Mouse (Mus musculus) neural tube, embryonic 15.5 days (tissue): ENCODE measurements around the gene Gpn1. TPM values are rescaled to one million over a fixed set of nuclear protein-coding genes. Genes with fewer than 3 reads are reported as not detected.
A peak's percentile ranks its signal among the peaks of the same experiment; 100 is the strongest.
"Not testable (repeated sequence)": the region's sequence is repeated elsewhere in the genome, so short reads cannot be mapped to it uniquely, and the experiment has no call there.

Experiments
- ATAC-seq: fragments of 200-750 bp; cut with Nextera tagmentation; 2 replicates; pipeline ENCODE4 v1.8.0; 2017; ENCODE audit warnings: mild to moderate bottlenecking, moderate TSS enrichment, moderate library complexity; ENCODE audit not compliant: low FRiP score
- H3K27ac ChIP-seq: fragments of 300-500 bp; sonication (generic); replicated peaks from 2 replicates; pipeline ENCODE4 v1.5.1; 2015; ENCODE audit warnings: mild to moderate bottlenecking, inconsistent platforms
- H3K27me3 ChIP-seq: fragments of 300-500 bp; sonication (generic); replicated peaks from 2 replicates; pipeline ENCODE4 v1.6.1; 2015; ENCODE audit warnings: inconsistent platforms
- H3K36me3 ChIP-seq: fragments of 300-500 bp; sonication (generic); 2 replicates; pipeline ENCODE4 v1.6.1; 2015; ENCODE audit warnings: inconsistent platforms
- H3K4me1 ChIP-seq: fragments of 300-500 bp; sonication (generic); 2 replicates; pipeline ENCODE4 v1.6.1; 2015; ENCODE audit warnings: inconsistent platforms
- H3K4me2 ChIP-seq: fragments of 300-500 bp; sonication (generic); 2 replicates; pipeline ENCODE4 v1.6.1; 2015; ENCODE audit warnings: inconsistent platforms, mild to moderate bottlenecking, moderate library complexity
- H3K4me3 ChIP-seq: fragments of 300-500 bp; sonication (generic); replicated peaks from 2 replicates; pipeline ENCODE4 v1.5.1; 2015; ENCODE audit warnings: mild to moderate bottlenecking, inconsistent platforms
- H3K9ac ChIP-seq: fragments of 300-500 bp; sonication (generic); replicated peaks from 2 replicates; pipeline ENCODE4 v1.6.1; 2015; ENCODE audit warnings: mild to moderate bottlenecking, inconsistent platforms
- H3K9me3 ChIP-seq: fragments of 300-500 bp; sonication (generic); replicated peaks from 2 replicates; pipeline ENCODE4 v1.6.1; 2016; ENCODE audit warnings: inconsistent platforms
- WGBS: fragments of 180-500 bp; shearing (Covaris S2); methylation state at CpG from one replicate; pipeline ENCODE4 v1.1.7; 2015; ENCODE audit warnings: mixed read lengths; 5-methylcytosine and 5-hydroxymethylcytosine counted together
- polyA plus RNA-seq: library from polyadenylated mRNA; unstranded; fragments of >200 nt; fragmentation: Nextera tagmentation; extraction: Ambion mirVana; gene quantifications from 2 replicates; pipeline ENCODE4 v1.2.1, GENCODE M21; 2015

Gene Gpn1
- polyA plus RNA-seq, 1 experiment from 2014 or later: 80.8 TPM

DNA sequence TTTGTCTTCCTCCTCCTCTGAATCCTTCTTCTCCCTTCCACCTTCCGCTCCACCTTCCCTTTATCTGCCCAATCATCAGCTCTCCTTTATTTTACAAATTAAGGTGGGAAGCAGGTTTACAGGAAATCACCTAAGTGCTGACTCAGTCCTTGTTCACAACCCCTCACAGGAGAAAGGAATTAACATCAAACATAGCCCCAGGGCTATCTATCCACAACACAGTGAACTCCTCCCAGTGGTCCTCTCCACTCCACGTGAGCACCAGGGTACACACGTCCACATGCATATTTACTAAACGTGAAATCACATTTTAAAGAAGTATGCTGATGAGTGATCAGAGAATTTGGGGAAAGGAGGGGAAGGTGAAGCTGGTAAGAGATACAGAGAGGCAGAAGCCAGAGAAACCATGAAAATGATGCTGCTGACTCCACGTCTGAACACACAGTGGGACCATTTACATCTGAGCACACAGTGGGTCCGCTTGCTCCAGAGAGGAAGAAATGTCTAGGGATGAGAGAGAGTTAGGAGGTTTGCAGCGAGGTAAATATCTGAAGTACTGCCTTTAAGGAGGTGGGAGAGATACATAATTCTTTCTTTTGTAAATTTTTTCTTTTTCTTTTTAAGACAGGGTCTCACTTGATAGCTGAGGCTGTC lies 5.3 kb upstream of the Gpn1 start:
- no peak overlapping the region for H3K4me3 ChIP-seq
- ATAC-seq: no peak
- H3K27ac ChIP-seq: no peak overlapping the region
- H3K4me2 ChIP-seq: no peak overlapping the region
- H3K9me3 ChIP-seq: no peaks in the 10 kb centered on the region
- H3K36me3 ChIP-seq: no peaks in the 10 kb centered on the region; the same call in 1 of the 2 replicates
- H3K4me1 ChIP-seq: peaks cover 3% of the 10 kb centered on the region
- 81% methylated on average over 7 of the region's 7 CpGs for WGBS
- no peak overlapping the region for H3K9ac ChIP-seq
- H3K27me3 ChIP-seq: 0 out of 2 replicates have a peak, but pooled peaks cover 2% of the 10 kb centered on the region

DNA sequence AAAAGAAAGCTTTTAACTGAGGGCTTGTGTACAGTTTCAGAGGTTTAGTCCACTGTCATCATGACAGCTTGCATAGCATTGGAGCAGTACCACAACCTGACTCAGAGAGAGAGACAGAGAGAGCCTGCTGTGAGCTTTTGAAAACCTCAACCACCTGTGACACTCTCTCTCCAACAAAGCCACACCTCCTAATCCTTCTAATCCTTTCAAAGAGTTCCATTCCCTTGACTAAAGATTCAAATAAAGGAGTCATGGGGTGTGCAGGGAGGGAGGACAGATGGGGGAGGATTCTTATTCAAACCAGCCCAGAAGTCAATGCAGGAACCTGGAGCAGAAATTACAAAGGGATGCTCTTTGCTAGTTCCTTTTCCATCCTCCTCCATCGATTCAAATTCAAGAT lies 2.5 kb upstream of the Gpn1 start:
- Histone ChIP-seq H3K9ac (no peak overlapping the region), H3K36me3 (peaks cover 7% of the 10 kb centered on the region), H3K9me3 (no peaks in the 10 kb centered on the region), H3K27me3 (0 out of 2 replicates have a peak, but pooled peaks cover 2% of the 10 kb centered on the region), H3K4me3 (no peak overlapping the region), H3K4me2 (no peak overlapping the region), H3K27ac (no peak overlapping the region), H3K4me1 (peaks cover 15% of the 10 kb centered on the region)
- ATAC-seq: no peak
- WGBS: 77% methylated on average over 1 of the region's 1 CpGs

DNA sequence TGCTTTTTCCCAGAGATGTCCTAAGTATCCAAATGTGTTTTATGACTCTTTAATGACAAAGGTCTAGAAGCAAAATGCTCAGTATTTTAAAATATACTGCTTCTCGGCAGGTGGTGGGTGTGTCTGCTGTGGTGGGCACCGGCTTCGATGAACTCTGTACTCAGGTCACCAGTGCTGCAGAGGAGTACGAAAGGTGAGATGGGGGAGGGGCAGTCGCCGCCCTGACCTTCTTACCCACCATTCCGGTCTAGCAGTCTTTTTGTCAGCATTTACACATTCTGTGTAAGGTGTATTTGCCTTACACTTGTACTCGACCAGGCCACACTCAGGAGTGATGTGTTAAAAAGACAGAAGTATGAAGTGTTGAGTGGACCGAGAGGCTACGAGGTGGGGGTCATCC lies 10.3 kb downstream of the Gpn1 start:
- no peaks in the 10 kb centered on the region for H3K4me1 ChIP-seq
- H3K27me3 ChIP-seq: no peaks in the 10 kb centered on the region
- H3K9me3 ChIP-seq: no peaks in the 10 kb centered on the region
- WGBS: 93% methylated on average over 10 of the region's 10 CpGs
- no peak for ATAC-seq
- no peak overlapping the region for H3K4me2 ChIP-seq
- no peak overlapping the region for H3K27ac ChIP-seq
- no peak overlapping the region for H3K9ac ChIP-seq
- peaks cover 87% of the 10 kb centered on the region for H3K36me3 ChIP-seq
- no peak overlapping the region for H3K4me3 ChIP-seq

DNA sequence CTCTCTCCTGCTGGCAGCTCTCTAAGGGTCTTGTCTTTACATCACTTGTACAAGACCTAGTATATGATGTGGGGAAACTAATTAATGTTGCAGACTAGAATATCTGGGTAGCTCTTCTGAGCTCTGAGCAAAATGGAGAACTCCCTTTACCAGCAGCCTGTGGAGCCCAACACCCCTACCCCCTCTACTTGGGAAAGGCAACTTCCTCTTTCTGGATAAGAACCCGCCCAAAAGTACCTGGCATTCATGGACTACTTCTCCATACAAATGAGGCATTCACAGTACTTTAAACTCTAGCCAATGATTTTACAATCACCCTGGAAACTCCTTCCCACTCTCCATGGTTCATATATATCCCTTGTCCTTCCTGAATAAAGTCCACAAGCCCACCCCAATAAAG lies 17.9 kb downstream of the Gpn1 start:
- no peak overlapping the region for H3K9ac ChIP-seq
- H3K4me1 ChIP-seq: no peaks in the 10 kb centered on the region
- 82% methylated on average over 1 of the region's 1 CpGs for WGBS
- no peaks in the 10 kb centered on the region for H3K9me3 ChIP-seq
- no peak overlapping the region for H3K27ac ChIP-seq
- peaks cover 90% of the 10 kb centered on the region for H3K36me3 ChIP-seq
- H3K4me2 ChIP-seq: no peak overlapping the region
- H3K4me3 ChIP-seq: no peak overlapping the region
- H3K27me3 ChIP-seq: no peaks in the 10 kb centered on the region
- no peak for ATAC-seq

DNA sequence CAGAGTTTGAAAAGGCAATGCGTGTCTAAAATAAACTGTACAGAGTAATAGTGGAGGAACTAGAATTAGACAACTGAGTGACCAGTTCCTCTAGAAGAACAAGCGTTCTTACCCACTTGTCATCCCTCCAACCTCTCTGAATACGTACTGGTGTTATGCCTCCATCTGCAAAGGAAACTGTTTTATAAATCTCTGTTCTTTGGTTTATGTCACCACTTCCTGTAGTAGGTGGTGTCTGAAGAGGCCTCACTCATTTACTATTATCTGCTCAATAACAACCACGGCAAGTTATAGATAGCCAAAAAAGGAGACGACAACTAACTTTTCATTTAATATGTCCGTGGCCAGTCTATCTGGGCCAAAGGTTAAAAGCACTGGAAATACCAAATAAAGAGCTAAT lies 26.0 kb downstream of the Gpn1 start:
- Histone ChIP-seq H3K4me1 (peaks cover 17% of the 10 kb centered on the region), H3K4me2 (no peak overlapping the region), H3K9ac (no peak overlapping the region), H3K27ac (no peak overlapping the region), H3K4me3 (no peak overlapping the region), H3K9me3 (no peaks in the 10 kb centered on the region), H3K27me3 (no peaks in the 10 kb centered on the region), H3K36me3 (peaks cover 66% of the 10 kb centered on the region)
- no peak for ATAC-seq
- 93% methylated on average over 6 of the region's 6 CpGs for WGBS

DNA sequence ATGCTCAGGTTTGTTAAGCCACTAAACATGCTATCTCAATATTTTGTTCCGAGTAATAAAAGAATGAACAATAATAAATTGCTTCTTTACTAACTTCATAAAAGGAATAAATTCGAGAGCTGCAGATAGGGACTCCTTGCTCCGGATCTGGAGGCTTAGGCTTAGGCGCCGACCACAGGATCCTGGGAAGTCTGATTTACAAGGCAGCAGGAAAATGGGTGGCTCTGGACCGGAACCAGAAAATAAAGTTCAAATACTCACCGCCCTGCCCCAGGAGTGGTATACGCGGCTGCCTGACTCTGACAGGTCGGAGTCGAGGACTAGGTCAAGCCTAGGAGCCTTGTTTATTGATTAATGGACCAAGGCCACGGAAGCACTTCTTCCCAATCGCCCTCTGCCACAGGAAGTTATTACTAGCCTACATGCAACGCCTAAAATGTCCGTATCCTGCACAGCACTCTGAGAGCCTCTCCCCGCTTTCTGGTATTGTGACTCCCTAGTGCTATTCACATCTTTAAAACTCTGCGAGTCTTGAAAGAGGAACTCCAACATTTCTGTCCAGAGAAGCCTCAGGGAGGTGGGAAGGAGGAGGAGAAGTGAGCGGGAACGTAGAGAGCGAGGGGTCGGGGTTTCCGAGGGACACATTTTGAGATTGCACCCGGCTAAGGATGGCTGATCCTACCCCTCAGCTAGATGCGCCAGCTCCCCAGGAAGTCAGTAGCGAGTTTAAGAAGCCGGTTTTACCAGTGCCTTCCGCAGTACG lies 32.0 kb downstream of the Gpn1 start, which contains the start of gene Slc4a1ap:
Gene Slc4a1ap, plus strand, starts transcription at position 642 of the 763 bp plus-strand sequence.
- Histone ChIP-seq H3K4me3 (peak within 1 kb of the TSS; percentile 95), H3K9me3 (no peaks in the 10 kb centered on the region), H3K4me2 (peak within 1 kb of the TSS; percentile 97), H3K4me1 (peaks cover 46% of the 10 kb centered on the region), H3K36me3 (peaks cover 37% of the 10 kb centered on the region), H3K27ac (peak within 1 kb of the TSS; percentile 88), H3K9ac (peak within 1 kb of the TSS; percentile 86), H3K27me3 (no peaks in the 10 kb centered on the region)
- ATAC-seq: peak; percentile 93
- under 1% methylated on average over 28 of the region's 28 CpGs for WGBS

DNA sequence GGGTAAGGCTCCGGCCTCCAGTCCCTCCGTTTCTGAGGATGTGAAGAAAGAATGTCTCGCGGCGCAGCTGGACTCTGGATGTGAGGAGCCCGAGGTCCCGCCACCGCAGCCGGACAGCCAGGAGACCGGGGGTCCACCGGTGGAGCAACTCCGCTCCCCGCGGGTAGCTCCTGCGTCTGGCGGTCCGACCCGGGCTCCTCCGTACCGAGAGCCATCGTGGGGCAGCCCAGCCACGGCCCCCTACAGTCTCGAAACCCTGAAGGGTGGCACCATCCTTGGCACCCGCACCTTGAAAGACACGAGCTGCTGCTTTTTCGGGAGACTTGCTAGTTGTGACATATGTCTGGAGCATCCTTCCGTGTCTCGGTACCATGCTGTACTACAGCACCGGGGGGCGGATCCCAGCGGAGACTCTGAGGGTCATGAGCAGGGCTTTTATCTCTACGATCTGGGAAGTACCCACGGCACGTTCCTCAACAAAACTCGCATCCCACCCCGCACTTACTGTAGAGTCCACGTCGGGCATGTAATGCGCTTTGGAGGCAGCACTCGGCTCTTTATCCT lies 32.7 kb downstream of the Gpn1 start:
- 4% methylated on average over 40 of the region's 40 CpGs for WGBS
- H3K36me3 ChIP-seq: peaks cover 41% of the 10 kb centered on the region
- peak; percentile 76 for ATAC-seq
- H3K9me3 ChIP-seq: no peaks in the 10 kb centered on the region
- H3K27me3 ChIP-seq: no peaks in the 10 kb centered on the region
- peak overlapping the region; percentile 95 for H3K4me3 ChIP-seq
- peak overlapping the region; percentile 88 for H3K27ac ChIP-seq
- peaks cover 46% of the 10 kb centered on the region for H3K4me1 ChIP-seq
- H3K9ac ChIP-seq: peak overlapping the region; percentile 86
- peak overlapping the region; percentile 97 for H3K4me2 ChIP-seq

DNA sequence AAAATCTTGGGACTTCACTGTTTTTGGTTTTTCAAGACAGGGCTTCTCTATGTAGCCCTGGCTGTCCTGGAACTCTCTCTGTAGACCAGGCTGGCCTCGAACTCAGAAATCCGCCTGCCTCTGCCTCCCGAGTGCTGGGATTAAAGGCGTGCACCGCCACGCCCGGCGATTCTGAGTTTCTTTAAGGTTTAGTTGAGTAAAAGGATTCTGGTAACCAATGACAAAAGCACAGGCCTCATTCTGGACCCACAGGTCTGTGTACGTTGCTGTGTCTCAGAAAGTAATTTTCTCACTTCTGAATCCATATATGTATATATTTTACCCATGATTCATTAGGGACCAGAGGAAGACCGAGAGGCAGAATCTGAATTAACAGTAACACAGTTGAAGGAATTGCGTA lies 33.2 kb downstream of the Gpn1 start, which contains the start of gene Supt7l:
Gene Supt7l, minus strand, starts transcription at position 101 of the 400 bp plus-strand sequence.
- peak within 1 kb of the TSS; percentile 95 for H3K4me3 ChIP-seq
- H3K27ac ChIP-seq: peak within 1 kb of the TSS; percentile 88
- H3K4me2 ChIP-seq: peak within 1 kb of the TSS; percentile 97
- peaks cover 46% of the 10 kb centered on the region for H3K4me1 ChIP-seq
- H3K36me3 ChIP-seq: peaks cover 41% of the 10 kb centered on the region
- not testable (repeated sequence) for ATAC-seq, H3K9me3 ChIP-seq, H3K27me3 ChIP-seq
- 77% methylated on average over 11 of the region's 11 CpGs for WGBS
- H3K9ac ChIP-seq: peak within 1 kb of the TSS; percentile 86

DNA sequence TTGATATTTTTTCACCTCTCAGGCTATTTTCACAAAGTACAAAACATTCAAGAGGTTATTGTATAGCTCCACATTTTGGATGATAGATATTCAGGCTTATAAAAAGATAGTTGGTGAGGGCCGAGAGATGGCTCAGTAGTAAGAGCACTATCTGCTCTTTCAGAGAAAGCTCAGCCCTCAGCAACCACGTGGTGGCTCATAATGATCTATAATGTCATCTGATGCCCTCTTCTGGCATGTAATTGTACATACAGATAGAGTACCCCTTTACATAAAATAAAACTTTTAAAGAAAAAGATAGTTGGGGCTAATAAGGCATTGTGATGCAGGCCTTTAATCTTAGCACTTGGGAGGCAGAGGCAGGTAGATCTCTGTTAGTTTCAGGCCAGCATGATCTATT lies 34.0 kb downstream of the Gpn1 start:
- Histone ChIP-seq H3K27me3 (no peaks in the 10 kb centered on the region), H3K4me2 (peak overlapping the region; percentile 97; the same call in 1 of the 2 replicates)

DNA sequence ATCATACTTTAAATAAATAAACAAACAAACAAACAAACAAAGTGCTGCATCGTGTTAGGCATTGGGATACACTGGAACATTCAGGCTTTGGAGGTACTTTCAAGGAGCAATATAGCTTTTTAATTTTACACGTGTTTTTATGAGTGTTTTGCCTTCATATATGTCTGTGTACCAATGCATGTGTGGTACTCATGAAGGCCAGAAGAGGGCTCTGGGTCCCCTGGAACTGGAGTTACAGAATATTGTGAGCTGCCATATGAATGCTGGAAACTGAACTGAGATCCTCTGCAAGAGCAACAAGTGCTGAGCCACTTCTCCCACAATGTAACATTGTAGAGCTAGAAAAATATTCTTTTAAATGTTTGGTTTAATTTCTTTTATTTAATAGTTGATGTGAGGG lies 40.7 kb downstream of the Gpn1 start:
- no peak for ATAC-seq
- Histone ChIP-seq H3K9ac (no peak overlapping the region), H3K27me3 (no peaks in the 10 kb centered on the region), H3K4me2 (no peak overlapping the region), H3K27ac (no peak overlapping the region), H3K9me3 (no peaks in the 10 kb centered on the region), H3K4me3 (no peak overlapping the region), H3K36me3 (peaks cover 81% of the 10 kb centered on the region), H3K4me1 (no peaks in the 10 kb centered on the region)
- 89% methylated on average over 2 of the region's 2 CpGs for WGBS

More for the DNA sequence above, 34.0 kb downstream of the Gpn1 start:
- no peak overlapping the region for H3K27ac ChIP-seq
- peaks cover 44% of the 10 kb centered on the region for H3K36me3 ChIP-seq
- WGBS: 62% methylated on average over 2 of the region's 2 CpGs
- H3K4me3 ChIP-seq: no peak overlapping the region
- H3K9me3 ChIP-seq: no peaks in the 10 kb centered on the region
- H3K4me1 ChIP-seq: peaks cover 46% of the 10 kb centered on the region
- ATAC-seq: no peak
- H3K9ac ChIP-seq: no peak overlapping the region

DNA sequence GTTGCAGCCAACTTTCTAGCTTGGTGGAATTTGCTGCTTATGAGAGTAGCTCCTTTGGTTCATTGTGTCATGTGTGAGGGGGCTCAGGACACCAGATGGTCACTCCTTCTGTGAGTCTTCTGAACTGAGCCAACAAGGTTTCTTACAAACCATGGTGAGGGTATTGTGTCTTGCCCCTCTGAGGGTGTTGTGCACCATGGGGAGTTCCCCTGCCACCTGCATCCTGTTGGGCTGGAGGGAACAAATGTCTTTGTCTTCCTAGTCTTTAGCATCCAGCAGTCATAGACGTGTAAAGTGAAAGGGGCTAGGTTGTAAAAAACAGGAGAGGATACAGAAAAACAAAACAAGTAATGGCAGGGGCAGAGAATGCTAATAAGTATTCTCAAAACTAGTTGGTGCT lies 64.9 kb downstream of the Gpn1 start:
- Histone ChIP-seq H3K27ac (no peak overlapping the region), H3K9ac (no peak overlapping the region), H3K27me3 (no peaks in the 10 kb centered on the region), H3K4me2 (no peak overlapping the region), H3K36me3 (peaks cover 47% of the 10 kb centered on the region), H3K9me3 (no peaks in the 10 kb centered on the region), H3K4me1 (no peaks in the 10 kb centered on the region), H3K4me3 (no peak overlapping the region)
- no peak for ATAC-seq
- WGBS: 11% methylated on average over 1 of the region's 1 CpGs

DNA sequence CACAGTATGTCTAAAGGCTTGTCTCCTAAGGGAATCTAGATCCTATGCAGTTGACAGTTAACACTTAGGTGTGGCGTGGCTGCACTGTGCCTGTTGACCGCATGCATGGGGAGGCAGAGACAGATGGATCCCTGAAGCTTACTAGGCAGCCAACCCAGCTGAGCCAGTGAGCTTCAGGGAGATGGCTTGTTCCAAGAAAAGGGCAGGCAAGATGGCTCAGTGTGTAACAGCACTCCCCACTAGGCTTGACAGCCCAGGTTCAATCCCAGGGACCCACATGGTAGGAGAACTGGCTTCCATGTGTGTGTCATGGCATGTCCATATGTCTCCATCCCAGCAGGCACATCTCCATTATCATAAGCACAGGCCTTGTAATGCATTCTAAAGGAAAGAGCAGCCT lies 65.8 kb downstream of the Gpn1 start:
- ATAC-seq: no peak
- 97% methylated on average over 2 of the region's 2 CpGs for WGBS
- Histone ChIP-seq H3K9ac (no peak overlapping the region), H3K36me3 (peaks cover 39% of the 10 kb centered on the region), H3K4me3 (no peak overlapping the region), H3K27ac (no peak overlapping the region), H3K4me2 (no peak overlapping the region), H3K9me3 (no peaks in the 10 kb centered on the region), H3K4me1 (no peaks in the 10 kb centered on the region), H3K27me3 (no peaks in the 10 kb centered on the region)
